Mouse (Mus musculus) intestine, postnatal 0 days (tissue): ENCODE data around the gene Kctd5. TPM values are rescaled to one million over a fixed set of nuclear protein-coding genes. Genes with fewer than 3 reads are reported as not detected.

Experiments used
- ATAC-seq: fragments of 200-750 bp; cut with Nextera tagmentation; 2 replicates; pipeline ENCODE4 v1.8.0; 2017; ENCODE audit warnings: mild to moderate bottlenecking, moderate TSS enrichment, moderate library complexity
- H3K27ac ChIP-seq: fragments of 300-500 bp; sonication (generic); 2 replicates; pipeline ENCODE4 v1.5.1; 2014; ENCODE audit warnings: mild to moderate bottlenecking, low read depth, low read length, moderate library complexity
- H3K27me3 ChIP-seq: fragments of 300-500 bp; sonication (generic); replicated peaks from 2 replicates; pipeline ENCODE4 v1.6.1; 2014; ENCODE audit warnings: low read length, mixed read lengths; ENCODE audit not compliant: control insufficient read depth, insufficient read depth
- H3K36me3 ChIP-seq: fragments of 300-500 bp; sonication (generic); 2 replicates; pipeline ENCODE4 v1.6.1; 2014; ENCODE audit warnings: mild to moderate bottlenecking, moderate library complexity; ENCODE audit not compliant: control insufficient read depth, insufficient read depth
- H3K4me1 ChIP-seq: fragments of 300-500 bp; sonication (generic); replicated peaks from 2 replicates; pipeline ENCODE4 v1.6.1; 2014; ENCODE audit warnings: antibody characterized with exemption, low read length, mixed read lengths; ENCODE audit not compliant: control insufficient read depth, insufficient read depth
- H3K4me2 ChIP-seq: fragments of 300-500 bp; sonication (generic); replicated peaks from 2 replicates; pipeline ENCODE4 v1.6.1; 2014; ENCODE audit warnings: low read depth, mild to moderate bottlenecking, moderate library complexity
- H3K4me3 ChIP-seq: fragments of 300-500 bp; sonication (generic); 2 replicates; pipeline ENCODE4 v1.5.1; 2014; ENCODE audit warnings: low read depth, low read length
- H3K9ac ChIP-seq: fragments of 300-500 bp; sonication (generic); 2 replicates; pipeline ENCODE4 v1.6.1; 2014; ENCODE audit warnings: mild to moderate bottlenecking, low read depth, low read length
- H3K9me3 ChIP-seq: fragments of 300-500 bp; sonication (generic); 2 replicates; pipeline ENCODE4 v1.6.1; 2016; ENCODE audit warnings: mixed run types; ENCODE audit not compliant: control insufficient read depth
- CTCF ChIP-seq: sonication (generic); IDR thresholded peaks from 2 replicates; pipeline ENCODE4 v1.5.1; 2016; ENCODE audit warnings: low read depth, mild to moderate bottlenecking, control low read depth, antibody characterized with exemption, moderate library complexity
- WGBS: fragments of 180-500 bp; shearing (Covaris S2); extraction: QIAGEN DNeasy Blood & Tissue Kit; methylation state at CpG from one replicate; pipeline ENCODE4 v1.1.7; 2014; 5-methylcytosine and 5-hydroxymethylcytosine counted together
- polyA plus RNA-seq: library from polyadenylated mRNA; unstranded; fragments of >200 nt; fragmentation: Nextera tagmentation; extraction: Ambion mirVana; gene quantifications from 2 replicates; pipeline ENCODE4 v1.2.1, GENCODE M21; 2015

The Kctd5 gene
- polyA plus RNA-seq, 1 experiment from 2014 or later: 58.5 TPM

DNA sequence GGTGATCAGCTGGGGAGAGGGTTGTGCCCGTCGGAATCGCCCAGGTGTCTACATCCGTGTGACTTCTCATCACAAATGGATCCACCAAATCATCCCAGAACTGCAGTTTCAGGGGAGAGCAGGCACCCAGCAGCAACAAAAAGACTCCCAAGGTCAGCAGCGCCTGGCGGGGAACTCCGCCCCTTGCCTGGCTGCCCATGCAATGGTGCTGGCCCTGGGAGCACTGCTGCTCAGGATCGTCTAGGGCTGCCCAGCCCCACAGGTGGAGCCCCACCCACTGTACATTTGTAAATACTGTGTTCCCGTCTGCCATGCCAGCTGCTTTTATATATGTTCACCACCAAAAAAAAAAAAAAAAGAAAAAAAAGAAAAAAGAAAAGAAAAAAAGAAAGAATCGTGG, 27.7 kb downstream of the Kctd5 start:
- ATAC-seq: no peak
- Histone ChIP-seq H3K27ac (no peak overlapping the region), H3K4me2 (no peak overlapping the region), H3K27me3 (no peaks in the 10 kb centered on the region), H3K4me3 (no peak overlapping the region), H3K9me3 (no peaks in the 10 kb centered on the region), H3K9ac (no peak overlapping the region), H3K36me3 (peaks cover 30% of the 10 kb centered on the region), H3K4me1 (0 out of 2 replicates have a peak, but pooled peaks cover 3% of the 10 kb centered on the region)
- 68% methylated on average over 10 of the region's 10 CpGs for WGBS
- no peak for TF ChIP-seq CTCF

DNA sequence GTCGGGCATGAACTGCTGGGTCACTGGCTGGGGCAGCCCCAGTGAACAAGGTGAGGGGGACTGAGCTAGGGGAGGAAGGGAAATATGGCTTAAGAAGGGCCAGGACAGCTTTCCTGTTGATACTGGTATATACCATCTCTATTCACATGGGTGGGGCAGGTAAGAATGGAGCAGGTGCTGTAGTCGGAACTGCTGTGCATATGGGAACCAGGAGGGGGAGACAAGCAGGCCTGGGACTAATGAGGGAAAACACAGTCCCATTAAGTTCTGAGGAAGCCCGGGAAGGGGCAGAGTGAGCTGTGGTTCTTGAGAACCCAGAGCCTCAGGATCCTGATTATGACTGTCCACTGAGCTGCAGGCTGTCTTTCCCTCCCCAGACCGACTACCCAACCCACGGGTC, 28.8 kb downstream of the Kctd5 start:
- 0 out of 2 replicates have a peak, but pooled peaks have one; percentile 20 for ATAC-seq
- WGBS: 55% methylated on average over 5 of the region's 5 CpGs
- Histone ChIP-seq H3K4me2 (no peak overlapping the region), H3K9me3 (no peaks in the 10 kb centered on the region), H3K4me1 (0 out of 2 replicates have a peak, but pooled peaks cover 3% of the 10 kb centered on the region), H3K36me3 (peaks cover 25% of the 10 kb centered on the region), H3K27ac (no peak overlapping the region), H3K27me3 (no peaks in the 10 kb centered on the region), H3K9ac (no peak overlapping the region), H3K4me3 (no peak overlapping the region)
- TF ChIP-seq CTCF: peak; percentile 67

DNA sequence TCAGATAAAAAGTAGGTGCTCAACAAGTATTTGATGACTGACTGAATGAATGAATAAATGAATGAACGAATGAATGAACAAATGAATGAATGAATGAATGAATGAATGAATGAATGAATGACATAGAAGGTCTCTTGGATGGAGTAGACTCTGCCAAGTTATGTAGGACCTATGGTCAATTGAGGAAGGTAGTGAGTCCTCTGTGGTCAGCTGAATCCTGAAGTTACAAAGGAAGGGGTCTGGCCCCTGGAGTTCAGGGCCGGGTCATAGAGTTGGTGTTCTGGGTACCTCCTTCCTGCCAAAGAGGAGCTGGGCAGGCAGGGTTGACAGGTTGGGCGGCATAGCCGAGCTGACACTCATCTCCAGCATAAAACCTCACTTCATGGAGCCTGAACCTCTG, 35.4 kb downstream of the Kctd5 start, which contains the start of gene Prss27:
Prss27 (plus strand) TSS at position 301 of the 400 bp plus-strand sequence.
- TF ChIP-seq CTCF: no peak
- H3K4me1 ChIP-seq: no peaks in the 10 kb centered on the region
- 50% methylated on average over 4 of the region's 4 CpGs for WGBS
- no peaks in the 10 kb centered on the region for H3K36me3 ChIP-seq
- H3K9me3 ChIP-seq: no peaks in the 10 kb centered on the region
- peak within 1 kb of the TSS; percentile 78 for H3K27ac ChIP-seq
- 0 out of 2 replicates have a peak within 1 kb of the TSS, but pooled peaks have one; percentile 27 for H3K9ac ChIP-seq
- H3K27me3 ChIP-seq: no peaks in the 10 kb centered on the region
- H3K4me3 ChIP-seq: no peak within 1 kb of the TSS
- H3K4me2 ChIP-seq: no peak within 1 kb of the TSS; the same call in 1 of the 2 replicates
- ATAC-seq: 0 out of 2 replicates have a peak, but pooled peaks have one; percentile 3

DNA sequence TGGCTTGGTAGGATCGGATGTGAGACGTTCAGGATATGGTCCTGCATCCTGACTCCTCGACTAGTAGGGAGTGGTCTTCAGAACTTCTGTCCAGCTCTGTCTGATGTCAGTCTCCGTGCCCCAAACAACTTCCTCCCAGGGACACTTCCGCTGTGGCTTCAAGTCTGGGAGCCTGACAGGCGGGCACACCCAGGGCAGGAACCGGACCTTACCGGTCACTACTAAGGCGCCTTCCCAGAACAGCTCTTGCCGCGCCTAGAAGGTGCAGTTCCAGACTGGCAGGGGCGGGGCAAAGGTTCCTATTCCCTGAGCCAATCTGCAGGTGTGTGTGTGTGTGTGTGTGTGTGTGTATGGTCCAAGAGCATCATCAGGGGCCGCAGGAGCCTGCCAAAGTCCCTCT, 35.9 kb downstream of the Kctd5 start:
- ATAC-seq: peak; percentile 97
- WGBS: 41% methylated on average over 13 of the region's 13 CpGs
- Histone ChIP-seq H3K4me1 (no peaks in the 10 kb centered on the region), H3K27me3 (no peaks in the 10 kb centered on the region), H3K4me2 (no peak overlapping the region; the same call in 1 of the 2 replicates), H3K27ac (peak overlapping the region; percentile 78), H3K36me3 (no peaks in the 10 kb centered on the region), H3K9me3 (no peaks in the 10 kb centered on the region), H3K9ac (0 out of 2 replicates have a peak overlapping the region, but pooled peaks have one; percentile 27), H3K4me3 (no peak overlapping the region)
- TF ChIP-seq CTCF: no peak

DNA sequence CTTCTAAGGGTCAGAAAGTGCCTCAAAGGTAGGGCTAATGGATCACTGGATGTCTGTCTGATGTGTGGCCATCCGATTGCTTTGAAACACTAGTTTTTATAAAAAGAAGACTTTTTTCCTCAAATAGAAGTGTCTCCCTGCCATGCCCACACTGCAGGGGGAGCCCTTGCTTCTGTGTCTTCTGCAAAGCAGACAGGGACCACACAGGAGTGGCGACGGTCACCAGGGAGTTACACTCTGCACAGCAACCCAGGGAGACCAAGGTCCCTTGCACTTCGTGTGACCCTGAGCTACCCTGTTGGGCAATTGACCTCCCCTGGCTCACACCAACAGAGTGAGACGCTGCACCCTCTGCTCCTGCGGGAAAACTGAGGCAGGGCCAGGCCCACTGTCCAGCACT, 36.3 kb downstream of the Kctd5 start:
- Histone ChIP-seq H3K9ac (0 out of 2 replicates have a peak overlapping the region, but pooled peaks have one; percentile 27), H3K9me3 (no peaks in the 10 kb centered on the region), H3K4me2 (no peak overlapping the region; the same call in 1 of the 2 replicates), H3K27ac (peak overlapping the region; percentile 78), H3K4me1 (no peaks in the 10 kb centered on the region), H3K4me3 (no peak overlapping the region), H3K27me3 (no peaks in the 10 kb centered on the region), H3K36me3 (no peaks in the 10 kb centered on the region)
- WGBS: 53% methylated on average over 6 of the region's 6 CpGs
- ATAC-seq: peak; percentile 64
- TF ChIP-seq CTCF: peak; percentile 63

DNA sequence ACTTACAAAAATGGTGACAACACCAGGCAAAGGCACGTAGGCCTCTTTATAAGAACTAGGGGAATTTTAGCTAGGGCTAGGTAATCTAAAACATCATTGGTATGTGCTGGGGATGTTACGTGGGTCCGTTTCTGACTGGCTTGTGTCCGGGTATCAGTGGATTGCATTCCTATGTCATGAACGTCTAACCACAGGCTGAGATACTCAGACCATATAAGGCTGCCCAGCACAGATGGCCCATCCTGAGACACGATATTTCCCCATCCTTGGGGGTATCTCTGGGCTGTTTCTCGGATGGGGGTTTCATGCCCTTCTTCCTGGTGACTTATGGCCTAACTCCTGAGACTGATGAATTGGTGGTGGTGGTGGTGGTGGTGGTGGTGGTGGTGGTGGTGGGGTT, 38.2 kb downstream of the Kctd5 start:
- H3K27ac ChIP-seq: no peak overlapping the region
- no peak overlapping the region for H3K4me2 ChIP-seq
- TF ChIP-seq CTCF: no peak
- H3K4me1 ChIP-seq: no peaks in the 10 kb centered on the region
- H3K27me3 ChIP-seq: no peaks in the 10 kb centered on the region
- H3K9me3 ChIP-seq: no peaks in the 10 kb centered on the region
- no peak overlapping the region for H3K9ac ChIP-seq
- ATAC-seq: no peak
- H3K36me3 ChIP-seq: no peaks in the 10 kb centered on the region
- 76% methylated on average over 7 of the region's 7 CpGs for WGBS
- H3K4me3 ChIP-seq: no peak overlapping the region
